Mouse (Mus musculus): ENCODE data around the gene Tnk1.
A peak's percentile ranks its signal among the peaks of the same experiment; 100 is the strongest.

The Tnk1 gene

DNA sequence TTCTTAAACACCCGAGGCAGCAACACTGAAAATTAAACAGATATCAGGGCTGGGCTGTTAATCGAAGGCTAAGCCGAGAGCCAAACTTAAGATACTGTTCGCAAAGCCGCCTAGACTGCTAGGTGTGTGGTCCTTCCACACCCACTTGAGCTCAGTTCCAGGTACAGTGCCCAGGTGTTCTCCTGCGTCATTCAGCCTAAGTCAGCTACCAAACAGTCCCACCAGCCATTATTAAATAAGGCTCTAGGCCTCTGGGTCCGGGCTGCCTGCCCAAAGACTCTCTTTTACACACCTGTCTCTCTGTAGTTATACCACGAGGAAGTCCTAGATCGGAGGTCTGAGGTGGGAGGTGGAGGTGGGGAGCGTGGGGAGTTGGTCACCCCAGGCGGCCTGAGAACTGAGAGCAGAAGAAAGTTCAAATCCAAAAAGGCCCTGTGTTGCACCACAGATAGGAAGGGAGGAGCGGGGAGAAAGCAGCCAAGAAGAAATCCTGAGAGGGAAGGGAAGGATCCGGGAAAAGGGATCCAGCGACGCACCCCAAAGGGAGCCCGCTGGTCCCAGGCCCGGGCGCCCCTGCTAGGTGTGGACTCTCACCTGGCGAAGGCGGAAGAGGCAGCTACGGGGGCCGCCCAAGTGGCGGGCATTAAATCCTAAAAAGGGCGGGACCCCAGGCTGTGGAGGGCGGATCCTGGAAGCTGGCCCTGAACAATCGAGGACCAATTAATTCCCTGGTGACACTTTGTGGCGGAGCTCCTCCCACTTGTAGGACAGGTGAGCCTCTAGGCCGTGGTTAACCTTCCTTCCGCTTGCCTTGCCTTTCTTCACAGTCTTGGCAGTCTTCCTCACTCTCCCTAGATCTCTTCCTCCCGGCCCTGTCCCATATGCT lies at the start of gene Tnk1:
Tnk1 (minus strand) TSS at position 618 of the 886 bp plus-strand sequence.
- DNase-seq (ENCODE audit: low read depth in 1 of 2, low spot score in 2 of 2) = no peak

DNA sequence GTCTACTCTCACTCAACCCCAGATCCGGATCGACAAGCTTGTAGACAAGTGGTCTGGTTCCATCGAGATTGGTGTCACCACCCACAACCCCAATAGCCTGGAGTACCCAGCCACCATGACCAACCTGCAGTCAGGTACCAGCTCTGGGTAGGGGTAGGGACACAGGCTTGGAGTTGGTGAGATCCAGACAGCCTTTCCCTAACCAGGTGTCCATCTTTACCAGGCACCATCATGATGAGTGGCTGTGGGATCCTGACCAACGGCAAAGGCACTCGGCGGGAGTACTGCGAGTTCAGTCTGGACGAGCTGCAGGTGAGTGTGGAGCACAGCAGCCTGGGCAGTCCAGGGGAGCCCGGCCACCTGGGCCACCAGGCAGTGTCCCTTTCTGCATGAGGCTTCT lies 45.8 kb upstream of the Tnk1 start:
- no peak for DNase-seq (ENCODE audit: low read depth in 1 of 2, low spot score in 2 of 2)

DNA sequence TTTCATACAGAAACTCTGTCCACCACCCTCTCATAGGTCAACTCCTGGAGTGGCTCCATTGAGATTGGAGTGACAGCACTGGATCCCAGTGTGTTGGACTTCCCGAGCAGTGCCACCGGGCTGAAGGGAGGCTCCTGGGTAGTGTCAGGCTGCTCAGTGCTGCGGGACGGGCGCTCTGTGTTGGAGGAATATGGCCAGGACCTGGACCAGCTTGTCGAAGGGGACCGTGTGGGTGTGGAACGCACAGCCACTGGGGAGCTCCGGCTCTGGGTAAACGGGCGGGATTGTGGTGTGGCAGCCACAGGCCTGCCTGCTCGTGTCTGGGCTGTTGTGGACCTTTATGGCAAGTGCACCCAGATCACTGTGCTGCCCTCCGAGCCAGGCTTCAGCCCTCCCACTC lies 44.4 kb upstream of the Tnk1 start:
- no peak for DNase-seq (ENCODE audit: low read depth in 1 of 2, low spot score in 2 of 2)

DNA sequence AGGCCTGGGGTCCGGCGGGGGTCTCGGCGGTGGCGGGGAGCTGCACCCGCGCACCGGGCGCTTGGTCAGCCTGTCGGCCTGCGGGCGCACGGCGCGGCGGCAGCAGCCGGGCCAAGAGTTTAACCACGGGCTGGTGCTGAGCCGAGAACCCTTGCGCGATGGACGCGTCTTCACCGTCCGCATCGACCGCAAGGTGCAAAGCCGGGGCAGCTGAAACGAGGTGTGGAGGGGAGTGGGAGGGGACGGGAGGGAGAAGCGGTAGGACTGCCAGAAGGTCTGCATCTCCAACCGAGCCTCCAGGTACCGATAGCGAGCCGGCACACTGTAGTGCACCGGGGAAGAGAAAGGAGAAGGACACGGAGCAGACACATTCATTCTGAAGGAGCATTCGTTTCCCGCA lies 43.5 kb upstream of the Tnk1 start:
- no peak for DNase-seq (ENCODE audit: low read depth in 1 of 2, low spot score in 2 of 2)

DNA sequence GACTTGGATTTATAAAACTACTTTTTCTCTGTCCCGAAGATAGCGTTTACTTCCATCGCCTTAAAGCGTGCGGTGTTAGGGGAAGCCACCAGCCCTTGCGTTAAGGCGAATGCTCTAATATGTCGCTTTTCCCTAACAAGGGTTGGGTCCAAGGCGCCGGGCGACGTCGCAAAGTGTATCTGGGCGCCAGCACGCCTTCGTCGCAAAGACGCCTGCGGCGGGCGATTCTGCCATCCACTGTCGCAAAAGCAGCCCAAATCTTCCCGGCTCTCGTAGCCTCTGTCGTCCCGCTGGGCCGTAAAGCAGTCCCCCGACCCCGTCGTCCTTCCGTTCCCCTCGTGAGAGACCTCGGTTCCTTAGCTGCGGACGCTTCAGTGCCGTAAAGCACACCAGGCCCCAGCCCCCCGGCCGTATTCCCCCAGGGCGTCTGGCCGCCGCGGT lies 42.9 kb upstream of the Tnk1 start:
- DNase-seq (ENCODE audit: low read depth in 1 of 2, low spot score in 2 of 2) = peak; percentile 78 to 86

DNA sequence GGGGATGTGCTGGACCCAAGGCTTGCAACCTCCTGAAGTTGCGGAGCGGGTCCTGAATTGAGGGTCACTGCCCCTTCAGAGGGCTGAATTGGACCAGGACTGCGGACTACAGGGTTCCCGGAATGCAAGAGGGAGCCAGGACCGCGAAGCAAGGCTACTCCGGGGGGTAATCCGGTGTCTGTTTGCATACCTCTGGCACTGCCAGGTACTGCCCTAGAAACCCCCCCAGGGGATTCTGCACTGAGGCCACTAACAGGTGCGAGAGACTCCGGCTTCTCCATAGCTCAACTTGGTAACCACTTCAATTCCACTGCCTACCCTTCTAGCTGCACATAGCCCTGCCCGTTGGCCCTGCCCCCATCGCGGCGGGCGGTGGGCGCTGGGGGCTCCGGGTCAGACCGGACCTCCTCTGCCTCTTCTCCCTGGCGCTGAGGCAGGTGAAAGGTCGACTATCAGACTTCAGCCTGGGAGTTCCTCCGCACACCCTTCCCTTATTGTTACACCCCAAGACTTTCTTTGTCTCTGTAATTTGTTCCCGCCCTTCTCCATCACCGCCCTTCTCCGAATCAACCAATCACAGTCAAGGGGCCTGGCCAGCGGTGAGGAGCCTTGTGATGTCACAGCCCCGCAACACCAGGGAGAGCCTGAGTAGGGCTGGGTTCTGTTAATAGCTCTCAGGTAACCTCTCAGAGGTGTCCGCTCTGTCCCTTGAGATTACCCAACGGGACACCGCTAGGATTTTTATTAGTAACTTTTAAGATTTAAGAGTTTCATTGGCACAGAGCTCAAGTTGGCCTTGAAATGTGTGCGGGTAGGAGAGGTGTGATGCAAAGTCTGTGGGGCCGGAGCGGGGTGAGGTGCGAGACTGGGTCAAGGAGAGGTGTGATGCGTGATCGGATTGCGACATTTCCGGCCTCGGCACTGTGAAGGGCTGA lies 42.2 kb upstream of the Tnk1 start, which contains the start of the genes 2810408A11Rik and Neurl4:
2810408A11Rik (minus strand) TSS at position 517 of the 935 bp plus-strand sequence.
Neurl4 (plus strand) TSS at position 602 of the 935 bp plus-strand sequence.
- peak; percentile 68 to 82 for DNase-seq (ENCODE audit: low read depth in 1 of 2, low spot score in 2 of 2)

DNA sequence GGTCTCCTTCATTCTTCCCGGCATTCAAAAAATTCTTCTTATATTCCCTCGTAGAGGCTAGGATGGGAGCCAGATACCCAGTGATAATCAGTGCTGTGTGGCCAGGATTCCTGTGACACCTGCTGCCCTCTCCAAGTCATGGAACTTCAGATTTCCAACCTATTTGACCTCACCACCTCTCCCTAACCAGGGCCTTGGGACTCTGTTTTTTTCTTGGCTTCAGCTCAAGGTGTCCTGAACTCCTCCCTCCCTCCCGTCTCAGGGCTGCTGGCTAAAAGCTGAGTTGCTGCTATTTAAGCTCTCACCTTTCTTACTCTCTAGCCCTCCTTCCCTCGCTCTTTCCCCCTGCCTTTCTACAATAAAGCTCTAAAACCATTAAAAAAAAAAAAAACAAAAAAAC lies 41.3 kb upstream of the Tnk1 start:
- no peak for DNase-seq (ENCODE audit: low read depth in 1 of 2, low spot score in 2 of 2)

DNA sequence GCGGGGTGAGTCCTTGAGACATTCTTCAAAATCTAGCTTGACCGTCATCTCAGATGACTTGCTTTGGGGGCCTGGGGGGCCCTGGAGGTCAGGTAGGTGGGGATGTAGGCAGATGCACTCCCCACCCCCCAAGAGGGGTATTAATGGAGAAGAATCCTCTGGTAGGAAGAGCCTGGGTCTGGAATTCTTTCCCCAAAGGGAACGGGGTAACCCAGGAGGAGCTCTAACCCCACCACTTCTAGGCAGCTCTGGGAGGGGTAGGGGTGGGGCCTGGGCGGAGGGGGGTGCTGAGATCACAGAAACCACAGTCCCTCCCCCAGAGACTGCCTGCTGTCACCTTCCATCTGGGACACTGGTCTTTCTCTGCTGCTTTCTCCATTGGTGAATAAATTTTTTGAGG lies 36.8 kb upstream of the Tnk1 start, which contains the start of gene Acap1:
Acap1 (minus strand) TSS at position 249 of the 400 bp plus-strand sequence.
- DNase-seq (ENCODE audit: low read depth in 1 of 2, low spot score in 2 of 2) = no peak

DNA sequence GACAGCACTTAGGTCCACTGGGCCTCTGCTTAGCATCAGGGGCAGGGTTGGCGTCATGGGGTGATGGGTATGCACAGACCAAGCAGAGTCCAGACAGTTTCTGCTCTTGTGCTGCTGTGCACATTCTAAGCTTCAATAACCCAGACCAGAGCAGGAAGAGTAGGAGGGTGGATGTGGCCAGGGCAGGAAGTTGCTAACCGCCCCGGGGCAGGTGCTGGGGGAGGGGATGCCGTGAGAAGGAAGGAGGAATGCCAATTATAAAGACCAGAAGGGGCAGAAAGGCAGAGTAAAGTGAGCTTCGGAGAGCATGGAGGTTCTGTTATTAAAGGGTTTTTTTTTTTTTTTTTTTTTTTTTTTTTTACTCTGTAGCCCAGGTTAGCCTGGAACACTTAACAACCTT lies 36.1 kb upstream of the Tnk1 start:
- DNase-seq (ENCODE audit: low read depth in 1 of 2, low spot score in 2 of 2) = no peak

DNA sequence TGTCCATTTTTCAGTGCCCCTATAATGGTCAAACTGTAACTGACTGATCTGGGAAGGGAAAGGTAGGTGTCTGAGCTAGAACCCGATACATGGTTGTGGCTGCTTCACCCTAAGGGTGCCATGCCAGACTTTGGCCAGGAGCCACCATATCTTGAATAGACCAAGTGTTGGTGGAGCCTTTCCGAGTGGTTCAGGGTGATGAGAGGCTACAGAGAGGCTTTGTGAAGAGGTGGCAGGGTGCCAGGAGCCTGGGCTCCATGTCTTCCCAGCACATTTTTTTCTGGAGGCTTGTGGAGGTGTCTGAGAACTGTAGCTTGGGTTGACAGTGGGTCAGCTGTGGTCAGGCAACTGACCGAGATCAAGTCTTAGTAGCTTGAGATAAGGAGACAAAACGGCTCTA lies 33.0 kb upstream of the Tnk1 start:
- no peak for DNase-seq (ENCODE audit: low read depth in 1 of 2, low spot score in 2 of 2)

DNA sequence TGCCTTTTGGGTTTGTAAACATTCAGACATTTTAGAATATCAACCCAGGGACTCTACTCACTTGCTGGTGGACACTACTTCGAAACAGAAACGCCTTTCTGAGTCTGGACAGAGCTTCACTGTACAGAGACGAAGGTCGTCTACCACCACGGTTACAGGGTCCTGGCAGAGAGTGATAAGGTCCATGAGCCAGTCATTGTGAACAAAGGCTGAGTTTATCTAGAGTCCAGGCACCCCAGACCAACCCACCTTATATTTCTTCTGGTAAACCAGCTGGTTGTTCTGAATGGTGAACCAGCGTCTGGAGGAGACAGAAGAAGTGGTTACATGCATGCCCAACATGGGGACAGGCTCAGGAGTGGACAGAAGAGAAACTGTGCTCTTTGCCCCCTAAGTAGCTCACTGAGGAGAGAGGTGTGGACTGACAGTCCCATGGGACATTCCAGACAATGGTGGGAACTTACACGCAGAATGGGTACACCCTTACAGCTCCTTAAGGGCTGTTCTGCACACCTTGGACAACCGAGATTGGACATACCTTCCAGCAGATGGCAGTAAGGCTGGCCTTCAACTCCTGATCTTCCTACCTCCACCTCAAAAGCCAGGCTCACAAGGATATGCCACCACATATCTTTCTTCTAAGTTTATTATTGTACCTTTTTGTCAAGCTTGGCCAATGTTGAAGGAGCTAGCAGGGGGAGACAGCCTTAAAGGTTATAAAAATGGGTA lies 28.5 kb upstream of the Tnk1 start:
- no peak for DNase-seq (ENCODE audit: low read depth in 1 of 2, low spot score in 2 of 2)

DNA sequence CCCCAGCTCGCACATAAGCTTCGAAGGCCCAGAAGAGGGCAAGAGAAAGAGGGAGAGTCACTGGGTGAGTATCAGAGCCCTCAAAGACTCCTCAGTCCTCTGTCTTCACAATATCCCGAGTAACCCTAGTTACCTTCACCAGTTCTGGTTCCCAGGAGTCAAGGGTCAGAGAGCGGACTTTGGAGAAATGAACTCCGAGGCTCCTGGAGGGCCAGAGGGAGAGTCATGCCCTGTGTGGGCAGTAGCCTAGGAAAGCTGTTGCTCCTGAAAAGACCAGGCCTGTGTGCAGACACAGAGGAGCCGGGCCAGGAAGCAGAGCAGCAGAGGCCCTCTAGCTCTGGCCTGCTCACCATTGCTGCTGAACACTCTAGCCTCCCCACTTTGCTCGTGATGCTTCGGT lies 26.1 kb upstream of the Tnk1 start:
- no peak for DNase-seq (ENCODE audit: low read depth in 1 of 2, low spot score in 2 of 2)

DNA sequence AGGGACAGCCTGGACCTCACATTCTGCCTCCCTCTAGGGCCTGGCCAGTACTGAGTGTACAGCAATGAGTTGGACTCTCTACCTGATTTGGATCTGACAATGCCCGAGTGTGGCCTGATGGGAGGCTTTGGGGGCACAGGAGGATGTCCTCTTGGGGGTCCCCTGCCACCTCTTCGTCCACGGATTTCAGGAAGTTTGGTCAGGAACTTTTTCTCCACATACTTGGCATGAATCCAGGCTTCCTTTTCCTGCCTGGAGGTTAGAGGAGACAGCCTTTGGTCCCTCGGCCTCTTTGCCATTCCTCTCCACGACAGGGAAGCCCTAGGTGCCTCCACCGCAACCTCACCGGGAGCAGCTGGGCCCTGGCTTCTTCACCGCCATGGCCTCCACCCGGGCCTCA lies 25.7 kb upstream of the Tnk1 start:
- no peak for DNase-seq (ENCODE audit: low read depth in 1 of 2, low spot score in 2 of 2)

DNA sequence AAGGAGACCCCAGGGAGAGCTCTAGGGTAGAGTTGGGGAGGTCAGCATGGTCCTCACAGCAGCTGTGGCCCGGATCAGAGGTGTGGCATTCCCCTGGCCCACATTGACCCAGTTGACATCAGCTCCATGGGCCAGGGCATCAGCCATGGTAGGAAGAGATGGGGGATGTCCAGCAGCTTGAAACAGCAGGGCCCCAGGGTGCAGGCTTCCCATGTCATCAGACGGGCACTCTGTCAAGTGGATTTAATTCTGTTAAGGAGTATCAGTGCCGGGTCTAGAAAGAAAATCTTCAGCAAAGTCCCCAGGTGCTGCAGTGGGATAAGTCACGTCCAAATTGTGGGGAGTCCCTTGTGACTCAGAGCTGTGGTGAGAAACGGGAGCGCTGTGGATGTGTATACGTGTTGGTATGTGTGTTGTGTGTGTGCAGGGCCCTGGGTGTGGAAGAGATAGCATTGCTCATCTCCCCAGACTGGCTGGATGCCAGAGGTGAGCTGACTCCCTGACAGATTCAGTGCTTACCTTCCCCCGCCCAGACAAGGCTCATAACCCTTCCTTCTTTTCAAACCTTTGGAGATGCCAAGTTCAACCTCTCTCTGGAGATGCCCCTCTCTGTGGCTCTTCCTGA lies 25.1 kb upstream of the Tnk1 start:
- DNase-seq (ENCODE audit: low read depth in 1 of 2, low spot score in 2 of 2) = no peak

DNA sequence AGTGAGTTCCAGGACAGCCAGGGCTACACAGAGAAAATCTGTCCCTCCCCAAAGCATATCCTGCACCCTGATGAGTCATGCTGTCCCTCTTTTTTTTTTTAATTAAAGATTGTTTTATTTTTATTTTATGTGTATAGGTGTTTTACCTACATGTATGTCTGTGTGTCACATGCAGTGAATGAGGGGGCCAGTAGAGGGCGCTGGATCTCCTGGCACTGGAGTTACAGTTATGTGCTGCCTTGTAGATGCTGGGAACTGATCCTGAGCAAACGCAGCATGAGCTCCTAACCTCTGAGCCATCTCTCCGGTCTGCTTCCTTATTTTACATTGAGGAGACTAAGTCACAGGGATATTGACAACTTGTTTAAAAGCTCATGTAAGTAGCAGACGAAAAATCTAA lies 24.5 kb upstream of the Tnk1 start:
- DNase-seq (ENCODE audit: low read depth in 1 of 2, low spot score in 2 of 2) = no peak

DNA sequence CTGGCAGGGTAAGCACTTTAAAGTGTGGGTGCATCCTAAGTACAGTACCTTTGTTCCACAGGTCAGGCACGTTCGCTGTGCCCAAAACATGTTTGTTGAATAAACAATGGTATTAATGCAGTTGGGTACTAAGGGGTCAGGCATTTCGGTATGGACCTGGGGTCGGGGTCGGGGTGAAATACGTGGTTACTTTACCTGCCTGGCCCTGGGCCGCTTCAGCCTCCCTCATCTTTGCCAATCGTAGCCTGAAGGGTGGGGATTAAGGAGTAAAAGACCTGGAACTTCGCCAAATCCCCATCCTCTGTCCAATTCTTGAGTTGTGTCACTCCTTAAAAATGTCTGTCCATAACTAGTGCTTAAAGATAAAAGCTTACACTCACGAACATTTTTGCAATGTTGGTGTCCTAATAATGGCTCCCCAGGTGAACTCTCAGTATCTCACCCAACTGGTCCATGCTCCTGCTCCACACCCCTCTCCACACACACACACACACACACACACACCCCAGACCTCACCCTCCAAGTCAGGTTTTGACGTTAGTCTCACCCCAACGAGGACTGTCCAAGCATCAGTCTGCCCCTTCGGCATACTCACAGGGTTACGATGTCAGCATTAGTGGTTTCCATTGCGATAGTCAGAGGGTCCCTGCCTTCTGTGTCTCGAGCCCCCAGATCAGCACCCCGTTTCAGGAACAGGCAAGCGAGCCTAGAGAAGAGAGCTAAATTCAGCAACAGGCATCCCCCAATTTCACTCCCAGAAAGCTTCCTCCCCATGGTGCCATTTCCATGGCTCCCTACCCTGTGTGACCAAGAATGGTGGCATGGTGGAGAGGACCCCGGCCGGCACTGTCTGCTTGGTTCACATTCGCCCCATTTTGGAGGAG lies 23.5 kb upstream of the Tnk1 start:
- no peak for DNase-seq (ENCODE audit: low read depth in 1 of 2, low spot score in 2 of 2)

DNA sequence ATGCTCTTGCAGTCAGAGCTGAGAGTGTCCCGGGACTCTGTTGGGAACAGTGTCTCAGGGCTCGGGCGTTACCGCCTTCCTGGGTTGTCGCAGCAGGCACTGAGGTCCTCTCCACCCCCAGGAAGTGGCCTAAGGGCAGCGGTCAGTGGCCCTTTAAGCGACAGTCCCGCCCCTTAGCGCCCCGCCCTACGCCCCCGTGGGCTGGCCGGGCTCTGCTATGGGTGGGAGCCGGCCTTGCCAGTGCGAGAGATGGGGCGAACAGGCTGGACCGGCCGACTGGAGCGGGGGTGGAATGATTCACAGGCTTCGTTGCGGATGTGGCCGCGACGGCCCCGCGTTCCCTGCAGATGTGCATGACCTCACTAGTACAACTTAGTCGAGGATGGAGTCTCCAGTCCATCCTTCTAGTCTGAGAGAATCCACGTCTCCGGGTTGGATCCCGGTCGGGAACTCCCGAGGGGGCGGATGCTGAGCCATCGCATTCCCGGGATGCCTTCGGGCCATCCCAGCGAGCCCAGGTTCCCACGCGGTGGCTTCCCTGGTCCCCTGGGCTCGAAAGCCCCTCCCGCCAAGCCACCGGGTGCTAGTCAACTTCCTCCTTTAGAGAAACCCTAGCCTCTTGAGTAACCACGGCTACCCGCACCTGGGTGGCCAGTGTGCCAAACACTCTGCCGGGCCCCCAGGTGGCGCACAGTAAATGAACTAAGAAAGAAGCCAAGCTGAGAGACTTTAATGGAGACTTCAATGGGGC lies 22.5 kb upstream of the Tnk1 start, which contains the start of gene Kctd11:
Kctd11 (minus strand) TSS at position 554 of the 751 bp plus-strand sequence.
- peak; percentile 49 to 64 for DNase-seq (ENCODE audit: low read depth in 1 of 2, low spot score in 2 of 2)

DNA sequence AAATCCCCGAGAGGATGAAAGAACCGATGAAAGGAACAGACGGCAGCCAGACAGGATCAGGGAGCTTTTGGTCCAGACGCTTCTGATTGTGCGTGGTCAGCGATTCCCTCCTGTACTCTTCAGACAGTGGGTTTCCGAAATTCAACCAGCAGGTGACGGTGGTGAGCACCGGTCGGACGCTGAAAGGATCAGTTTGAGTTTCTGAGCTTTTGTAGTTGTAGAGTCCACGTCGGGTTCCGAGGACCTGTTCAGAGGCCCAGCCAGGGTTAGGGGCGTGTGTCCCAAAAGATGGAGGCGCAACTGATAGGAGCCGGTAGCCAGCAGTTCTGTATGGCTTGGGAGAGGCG lies 21.9 kb upstream of the Tnk1 start:
- DNase-seq (ENCODE audit: low read depth in 1 of 2, low spot score in 2 of 2) = peak in 1 of 2 experiments; percentile 37

DNA sequence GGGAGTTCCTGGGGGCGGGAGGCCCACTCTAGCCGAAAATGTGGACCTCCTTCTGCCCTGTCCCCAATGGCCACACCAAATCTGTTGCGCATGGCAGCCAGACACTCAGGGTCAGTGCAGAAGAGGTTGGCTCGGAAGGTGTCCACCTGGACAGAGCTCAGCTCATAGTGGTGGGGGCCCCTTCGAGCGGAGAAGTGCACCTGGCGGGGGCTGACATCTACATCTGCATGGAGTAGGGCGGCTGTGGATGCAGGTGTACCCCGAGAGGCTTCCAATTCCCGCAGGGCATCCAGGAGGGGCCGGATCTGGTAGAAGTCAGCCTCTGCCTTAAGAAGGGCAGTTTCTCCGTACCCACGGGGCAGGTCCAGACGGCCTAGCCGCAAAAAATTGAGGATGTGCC lies 21.2 kb upstream of the Tnk1 start:
- no peak for DNase-seq (ENCODE audit: low read depth in 1 of 2, low spot score in 2 of 2)
